Mouse (Mus musculus) layer of hippocampus, adult 2 months (tissue): ENCODE results near the gene Nol12. TPM values are rescaled to one million over a fixed set of nuclear protein-coding genes. Genes with fewer than 3 reads are reported as not detected.

Experiments used
- DNase-seq, 2 experiments: peaks; one replicate each; pipeline ENCODE4 v3.0.0; 2022; ENCODE audit warnings: low spot score in 2 of 2
- H3K27ac ChIP-seq: fragments of 200-600 bp; 2 replicates; pipeline ENCODE4 v1.8.1; 2022
- H3K4me3 ChIP-seq: fragments of 200-600 bp; 2 replicates; pipeline ENCODE4 v1.8.1; 2022; ENCODE audit warnings: mild to moderate bottlenecking
- CTCF ChIP-seq: fragments of 200-600 bp; conservative IDR thresholded peaks from 2 replicates; pipeline ENCODE4 v1.8.1; 2022; ENCODE audit warnings: antibody characterized with exemption, mild to moderate bottlenecking, moderate library complexity
- total RNA-seq, 2 experiments: library from RNA; stranded (reverse); gene quantifications; 2 replicates each; pipeline ENCODE4 v1.2.3; 2021

Gene Nol12
- total RNA-seq, 2 experiments from 2014 or later = 41.4 to 41.8 TPM

GRCm38 (mm10) chr15:78940325-78940724 is 5.6 kb downstream of the Nol12 start:
- H3K27ac ChIP-seq = no peak overlapping the region
- TF ChIP-seq CTCF = no peak
- no peak for DNase-seq
- H3K4me3 ChIP-seq = no peak overlapping the region

- Histone ChIP-seq H3K4me3 (peak overlapping the region; percentile 41; the same call in 1 of the 2 replicates), H3K27ac (peak overlapping the region; percentile 78)
- TF ChIP-seq CTCF = peak; percentile 97
- DNase-seq = peak; percentile 75 to 84
Observed at GRCm38 (mm10) chr15:78942663-78943062, 7.9 kb downstream of the Nol12 start.

GRCm38 (mm10) chr15:78946232-78946631 is 11.5 kb downstream of the Nol12 start:
- Histone ChIP-seq H3K4me3 (no peak overlapping the region), H3K27ac (no peak overlapping the region)
- DNase-seq = no peak
- TF ChIP-seq CTCF = no peak

- Histone ChIP-seq H3K27ac (no peak within 1 kb of the TSS), H3K4me3 (peak within 1 kb of the TSS; percentile 55)
- no peak for TF ChIP-seq CTCF
- DNase-seq = peak; percentile 64 to 84
Observed at GRCm38 (mm10) chr15:78947657-78948056, 12.9 kb downstream of the Nol12 start, which contains the start of gene Triobp. Gene Triobp (plus strand): TSS chr15:78947724.

GRCm38 (mm10) chr15:78948152-78948725 is 13.5 kb downstream of the Nol12 start:
- TF ChIP-seq CTCF = no peak
- Histone ChIP-seq H3K27ac (no peak overlapping the region), H3K4me3 (peak overlapping the region; percentile 55)
- DNase-seq = no peak

- H3K4me3 ChIP-seq = no peak overlapping the region
- H3K27ac ChIP-seq = no peak overlapping the region
- TF ChIP-seq CTCF = no peak
- DNase-seq = no peak
Observed at GRCm38 (mm10) chr15:78948883-78949282, 14.2 kb downstream of the Nol12 start.

GRCm38 (mm10) chr15:78955663-78956062 is 20.9 kb downstream of the Nol12 start:
- DNase-seq = no peak
- no peak overlapping the region for H3K4me3 ChIP-seq
- no peak overlapping the region for H3K27ac ChIP-seq
- TF ChIP-seq CTCF = no peak; the same call in 1 of the 2 replicates

GRCm38 (mm10) chr15:78956351-78956750 is 21.6 kb downstream of the Nol12 start:
- no peak for DNase-seq
- Histone ChIP-seq H3K27ac (no peak overlapping the region), H3K4me3 (no peak overlapping the region)
- peak; percentile 79 for TF ChIP-seq CTCF

- TF ChIP-seq CTCF = no peak
- Histone ChIP-seq H3K27ac (no peak overlapping the region), H3K4me3 (no peak overlapping the region)
- no peak for DNase-seq
Observed at GRCm38 (mm10) chr15:78957021-78957420, 22.3 kb downstream of the Nol12 start.

GRCm38 (mm10) chr15:78959537-78959936 is 24.8 kb downstream of the Nol12 start:
- TF ChIP-seq CTCF = no peak
- no peak overlapping the region for H3K4me3 ChIP-seq
- H3K27ac ChIP-seq = no peak overlapping the region
- no peak for DNase-seq

GRCm38 (mm10) chr15:78960088-78960487 is 25.4 kb downstream of the Nol12 start:
- Histone ChIP-seq H3K4me3 (no peak overlapping the region), H3K27ac (no peak overlapping the region)
- no peak for DNase-seq
- TF ChIP-seq CTCF = no peak

- H3K4me3 ChIP-seq = no peak overlapping the region
- peak; percentile 83 for TF ChIP-seq CTCF
- H3K27ac ChIP-seq = no peak overlapping the region
- peak in 1 of 2 experiments; percentile 23 for DNase-seq
Observed at GRCm38 (mm10) chr15:78962885-78963284, 28.2 kb downstream of the Nol12 start.

GRCm38 (mm10) chr15:78971626-78972025 is 36.9 kb downstream of the Nol12 start:
- Histone ChIP-seq H3K27ac (no peak overlapping the region), H3K4me3 (no peak overlapping the region)
- no peak for TF ChIP-seq CTCF
- DNase-seq = no peak

- TF ChIP-seq CTCF = peak; percentile 66
- Histone ChIP-seq H3K4me3 (no peak overlapping the region), H3K27ac (no peak overlapping the region)
- DNase-seq = no peak
Observed at GRCm38 (mm10) chr15:78973950-78974349, 39.2 kb downstream of the Nol12 start.
